Mouse (Mus musculus): ENCODE data around the gene Nmb.

DNA sequence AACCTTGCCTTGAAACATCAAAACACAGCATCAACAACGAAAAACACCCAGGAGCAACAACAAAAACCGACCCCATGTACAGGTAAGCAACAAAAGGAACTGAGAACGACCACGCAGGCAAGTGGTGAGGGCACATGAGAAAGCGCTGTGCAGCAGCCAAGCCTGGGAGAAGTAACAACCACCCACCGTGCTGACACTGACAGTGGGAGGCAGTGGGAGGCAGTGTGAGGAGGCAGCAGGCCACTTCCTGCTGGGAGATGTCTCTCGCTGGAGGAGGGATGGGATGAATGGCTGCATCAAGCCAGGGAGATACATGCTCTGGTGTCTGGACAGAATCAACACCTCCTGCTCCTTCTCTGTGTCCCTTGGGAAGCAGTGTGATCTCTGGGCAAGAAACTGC is 7.7 kb downstream of the Nmb start:
- TF ChIP-seq POLR2A (IDR thresholded peaks at IDR 0.05; ENCODE audit: control insufficient read depth, extremely low read depth, insufficient read depth, low read length, poor library complexity) (no peak), CTCF (IDR thresholded peaks at IDR 0.05; ENCODE audit: borderline replicate concordance, control insufficient read depth, extremely low read depth, insufficient read depth, low read length, poor library complexity) (no peak)

Measured in thymus, adult 2 months (tissue).